Mouse (Mus musculus) embryonic facial prominence, embryonic 14.5 days (tissue): ENCODE data around the gene Evpl. TPM values are rescaled to one million over a fixed set of nuclear protein-coding genes. Genes with fewer than 3 reads are reported as not detected.

ENCODE experiments used
- ATAC-seq: fragments of 200-750 bp; cut with Nextera tagmentation; 2 replicates; pipeline ENCODE4 v1.8.0; 2017; ENCODE audit warnings: low read depth, moderate number of reproducible peaks, moderate TSS enrichment
- DNase-seq: peaks from one replicate; pipeline ENCODE4 v3.0.0-alpha.2; 2015; ENCODE audit warnings: low spot score
- H3K27ac ChIP-seq: fragments of 300-500 bp; sonication (generic); replicated peaks from 2 replicates; pipeline ENCODE4 v1.5.1; 2014; ENCODE audit warnings: low read depth, mild to moderate bottlenecking, low read length, moderate library complexity
- H3K27me3 ChIP-seq: fragments of 300-500 bp; sonication (generic); replicated peaks from 2 replicates; pipeline ENCODE4 v1.6.1; 2014; ENCODE audit warnings: low read length; ENCODE audit not compliant: control insufficient read depth, insufficient read depth
- H3K36me3 ChIP-seq: fragments of 300-500 bp; sonication (generic); 2 replicates; pipeline ENCODE4 v1.6.1; 2014; ENCODE audit warnings: low read length, mixed read lengths; ENCODE audit not compliant: control insufficient read depth, insufficient read depth
- H3K4me1 ChIP-seq: fragments of 300-500 bp; sonication (generic); 2 replicates; pipeline ENCODE4 v1.6.1; 2014; ENCODE audit warnings: antibody characterized with exemption, low read length; ENCODE audit not compliant: control insufficient read depth, insufficient read depth
- H3K4me2 ChIP-seq: fragments of 300-500 bp; sonication (generic); 2 replicates; pipeline ENCODE4 v1.6.1; 2014; ENCODE audit warnings: low read depth, mild to moderate bottlenecking, low read length, moderate library complexity, mixed read lengths
- H3K4me3 ChIP-seq: fragments of 300-500 bp; sonication (generic); 2 replicates; pipeline ENCODE4 v1.5.1; 2014; ENCODE audit warnings: low read depth, mild to moderate bottlenecking, low read length
- H3K9ac ChIP-seq: fragments of 300-500 bp; sonication (generic); 2 replicates; pipeline ENCODE4 v1.6.1; 2014; ENCODE audit warnings: low read depth, mild to moderate bottlenecking, low read length, moderate library complexity, mixed read lengths
- H3K9me3 ChIP-seq: fragments of 300-500 bp; sonication (generic); 2 replicates; pipeline ENCODE4 v1.6.1; 2016; ENCODE audit warnings: low read length; ENCODE audit not compliant: control insufficient read depth
- WGBS: fragments of 180-500 bp; shearing (Covaris S2); extraction: QIAGEN DNeasy Blood & Tissue Kit; methylation state at CpG from one replicate; pipeline ENCODE4 v1.1.7; 2014; 5-methylcytosine and 5-hydroxymethylcytosine counted together
- polyA plus RNA-seq: library from polyadenylated mRNA; unstranded; fragments of >200 nt; fragmentation: Nextera tagmentation; extraction: Ambion mirVana; gene quantifications from 2 replicates; pipeline ENCODE4 v1.2.1, GENCODE M21; 2014

Gene Evpl
- polyA plus RNA-seq, 1 experiment from 2014 or later, result 10.1 TPM

DNA sequence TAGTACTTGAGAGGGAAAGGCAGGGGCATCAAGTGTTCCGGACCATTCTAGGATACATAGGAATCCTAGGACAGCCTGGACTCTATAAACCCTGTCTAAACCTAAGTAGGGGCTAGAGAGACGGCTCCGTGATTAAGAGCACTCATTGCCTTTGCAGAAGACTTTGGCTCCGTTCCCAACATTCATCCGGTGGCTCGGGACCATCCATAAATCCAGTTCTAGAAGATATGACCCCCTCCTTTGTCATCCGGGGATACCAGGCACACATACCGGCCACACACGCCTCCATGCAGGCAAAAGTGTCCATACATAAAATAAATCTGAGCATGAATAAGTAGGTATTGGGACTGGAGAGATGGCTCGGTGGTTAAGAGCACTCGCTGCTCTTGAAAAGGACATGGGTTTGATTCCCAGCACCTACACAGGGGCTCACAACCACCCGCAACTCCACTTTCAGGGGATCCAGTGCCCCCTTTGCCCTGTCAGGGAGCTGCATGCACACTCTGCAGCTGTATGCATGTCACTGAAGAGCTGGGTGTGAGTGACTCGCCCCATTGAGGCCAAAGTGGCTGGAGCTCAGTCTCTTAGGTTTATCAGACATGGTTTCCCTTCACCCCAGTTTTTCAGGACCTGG, 23.9 kb downstream of the Evpl start:
- WGBS, result 90% methylated on average over 13 of the region's 13 CpGs
- no peak overlapping the region for H3K4me3 ChIP-seq
- no peaks in the 10 kb centered on the region for H3K36me3 ChIP-seq
- H3K9me3 ChIP-seq, result no peaks in the 10 kb centered on the region
- no peak overlapping the region for H3K4me2 ChIP-seq
- DNase-seq (no peak), ATAC-seq (no peak)
- no peak overlapping the region for H3K9ac ChIP-seq
- H3K4me1 ChIP-seq, result 0 out of 2 replicates have a peak, but pooled peaks cover under 1% of the 10 kb centered on the region
- H3K27ac ChIP-seq, result no peak overlapping the region
- no peaks in the 10 kb centered on the region for H3K27me3 ChIP-seq

DNA sequence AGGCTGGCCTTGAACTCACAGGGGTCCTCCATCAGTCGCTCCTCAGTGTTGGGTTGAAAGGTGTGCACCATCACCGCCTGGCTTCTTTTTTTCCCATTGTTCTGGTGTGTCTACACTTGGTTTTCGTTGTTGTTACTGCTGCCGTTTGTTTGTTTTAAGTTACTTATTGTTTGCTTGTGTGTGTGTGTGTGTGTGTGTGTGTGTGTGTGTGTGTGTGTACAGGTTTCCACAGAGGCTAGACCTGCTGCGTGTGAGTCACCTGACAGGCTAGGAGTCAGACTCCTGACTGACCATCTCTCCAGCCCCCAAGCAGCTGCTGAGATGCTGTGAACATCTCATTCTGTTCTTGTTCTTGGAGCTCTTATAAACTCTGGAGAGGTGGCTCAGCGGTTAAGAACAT, 25.0 kb downstream of the Evpl start:
- 92% methylated on average over 6 of the region's 6 CpGs for WGBS
- H3K27ac ChIP-seq, result no peak overlapping the region
- H3K4me2 ChIP-seq, result no peak overlapping the region
- no peak overlapping the region for H3K9ac ChIP-seq
- H3K4me1 ChIP-seq, result no peaks in the 10 kb centered on the region
- H3K9me3 ChIP-seq, result no peaks in the 10 kb centered on the region
- 0 out of 2 replicates have a peak, but pooled peaks cover 2% of the 10 kb centered on the region for H3K36me3 ChIP-seq
- no peaks in the 10 kb centered on the region for H3K27me3 ChIP-seq
- H3K4me3 ChIP-seq, result no peak overlapping the region
- DNase-seq, result no peak
- ATAC-seq, result no peak

DNA sequence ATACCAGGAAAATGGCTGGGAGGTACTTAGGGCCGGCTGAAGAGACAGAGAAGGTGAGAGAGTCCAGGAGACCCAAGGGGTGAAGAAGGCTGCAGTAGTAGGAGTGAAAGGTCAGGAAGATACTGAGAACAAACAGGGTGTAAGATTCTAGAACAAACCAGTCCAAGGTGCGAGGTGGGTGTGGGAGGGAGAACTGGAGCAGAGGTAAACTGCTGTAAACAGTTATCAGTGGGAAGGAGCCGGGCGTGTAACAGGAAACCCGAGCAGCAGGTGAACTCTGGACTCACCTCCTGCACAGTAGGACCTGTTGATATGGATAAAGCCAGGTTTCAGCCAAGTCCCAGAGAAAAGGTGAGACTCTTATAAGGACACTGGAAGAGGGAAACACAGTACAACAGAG, 27.2 kb downstream of the Evpl start:
- ATAC-seq, result no peak
- Histone ChIP-seq H3K27ac (no peak overlapping the region), H3K4me2 (no peak overlapping the region), H3K4me3 (no peak overlapping the region), H3K36me3 (peaks cover 24% of the 10 kb centered on the region), H3K9ac (no peak overlapping the region), H3K4me1 (no peaks in the 10 kb centered on the region), H3K9me3 (no peaks in the 10 kb centered on the region), H3K27me3 (no peaks in the 10 kb centered on the region)
- WGBS, result 67% methylated on average over 5 of the region's 5 CpGs
- DNase-seq, result no peak

DNA sequence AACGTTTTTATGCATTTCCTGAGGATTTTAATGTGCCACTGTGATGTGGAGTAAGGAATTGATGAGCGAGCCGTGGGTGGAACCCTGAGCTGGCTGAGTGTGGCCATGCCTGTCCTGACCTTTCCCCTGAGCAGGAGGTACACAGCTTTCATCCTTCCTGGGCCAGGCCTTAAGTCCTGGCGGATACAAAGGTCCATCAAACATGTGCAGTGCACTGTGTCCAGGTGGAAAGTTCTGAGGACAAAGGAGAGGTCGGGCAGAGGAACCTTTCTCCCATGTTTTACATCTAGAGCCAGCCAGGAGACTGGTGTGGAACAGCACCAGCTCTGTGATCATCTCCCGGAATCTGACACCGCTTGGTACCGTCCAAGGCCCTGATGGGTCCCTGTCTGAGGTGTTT, 28.6 kb downstream of the Evpl start:
- ATAC-seq, result no peak

DNA sequence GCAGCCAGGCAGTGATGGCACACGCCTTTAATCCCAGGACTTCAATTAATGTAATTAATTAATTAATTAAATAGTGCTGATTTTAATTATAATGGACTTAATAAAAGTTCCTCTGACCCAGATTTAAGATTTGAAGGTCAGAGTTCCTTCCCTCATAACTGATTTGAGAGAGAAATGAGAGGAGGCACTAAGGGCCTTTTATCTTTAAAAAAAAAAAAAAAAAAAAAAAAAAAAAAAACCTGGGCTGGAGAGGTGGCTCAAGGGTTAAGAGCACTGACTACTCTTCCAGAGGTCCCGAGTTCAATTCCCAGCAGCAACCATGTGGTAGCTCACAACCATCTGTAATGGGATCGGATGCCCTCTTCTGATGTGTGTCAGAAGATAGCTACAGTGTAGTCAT, 29.2 kb downstream of the Evpl start:
- Histone ChIP-seq H3K4me1 (no peaks in the 10 kb centered on the region), H3K9ac (no peak overlapping the region), H3K27ac (no peak overlapping the region), H3K4me2 (no peak overlapping the region), H3K9me3 (no peaks in the 10 kb centered on the region), H3K36me3 (peaks cover 32% of the 10 kb centered on the region), H3K27me3 (no peaks in the 10 kb centered on the region), H3K4me3 (no peak overlapping the region)
- ATAC-seq (no peak), DNase-seq (no peak)
- WGBS, result 82% methylated on average over 3 of the region's 3 CpGs

More for the DNA sequence above, 28.6 kb downstream of the Evpl start:
- no peak overlapping the region for H3K9ac ChIP-seq
- H3K27me3 ChIP-seq, result no peaks in the 10 kb centered on the region
- peaks cover 32% of the 10 kb centered on the region for H3K36me3 ChIP-seq
- no peaks in the 10 kb centered on the region for H3K9me3 ChIP-seq
- DNase-seq, result no peak
- H3K4me3 ChIP-seq, result no peak overlapping the region
- no peak overlapping the region for H3K4me2 ChIP-seq
- H3K27ac ChIP-seq, result no peak overlapping the region
- 79% methylated on average over 8 of the region's 8 CpGs for WGBS
- no peaks in the 10 kb centered on the region for H3K4me1 ChIP-seq

DNA sequence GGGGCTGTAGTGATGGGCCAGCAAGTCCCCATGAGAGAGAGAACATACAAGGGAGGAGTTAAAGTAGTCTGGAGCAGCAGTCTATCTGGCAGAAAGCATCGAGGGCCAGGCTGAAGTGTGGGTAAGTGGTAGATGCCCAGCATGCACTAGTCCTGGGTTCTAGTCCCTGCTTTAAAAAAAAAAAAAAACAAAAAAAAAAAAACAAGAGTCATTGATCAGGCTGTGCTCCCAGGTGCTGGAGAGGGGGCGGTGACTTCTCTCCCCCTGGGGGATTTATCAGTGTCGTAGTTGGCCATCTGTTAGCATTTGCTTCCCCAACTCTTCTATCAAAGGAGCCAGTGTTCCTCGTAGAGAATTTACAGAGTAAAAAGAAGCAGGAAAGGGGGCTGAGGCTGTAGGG, 31.2 kb downstream of the Evpl start:
- no peak overlapping the region for H3K4me3 ChIP-seq
- ATAC-seq (no peak), DNase-seq (no peak)
- peaks cover 32% of the 10 kb centered on the region for H3K36me3 ChIP-seq
- no peak overlapping the region for H3K9ac ChIP-seq
- H3K27me3 ChIP-seq, result no peaks in the 10 kb centered on the region
- no peak overlapping the region for H3K27ac ChIP-seq
- no peak overlapping the region for H3K4me2 ChIP-seq
- no peaks in the 10 kb centered on the region for H3K4me1 ChIP-seq
- H3K9me3 ChIP-seq, result no peaks in the 10 kb centered on the region
- WGBS, result 49% methylated on average over 4 of the region's 4 CpGs

DNA sequence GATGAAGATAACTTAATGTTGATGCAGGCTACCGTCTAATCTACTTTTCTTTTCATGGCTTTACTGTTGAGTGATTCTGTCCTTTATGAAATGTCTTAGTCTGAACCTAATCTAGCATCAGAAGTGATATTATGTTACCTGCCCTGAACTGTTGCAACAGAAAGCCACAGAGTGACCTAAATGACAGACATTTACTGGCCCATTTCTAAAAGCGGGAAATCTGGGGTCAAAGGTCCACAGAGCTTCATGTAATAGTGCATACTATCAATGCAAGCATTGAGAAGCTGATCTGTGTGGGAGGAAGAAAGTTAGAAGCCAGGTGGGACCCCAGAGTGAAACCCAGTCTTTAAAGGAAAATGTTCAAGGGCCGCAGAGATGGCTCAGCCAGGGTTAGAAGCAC, 34.7 kb downstream of the Evpl start:
- DNase-seq, result no peak
- no peak for ATAC-seq
- 96% methylated on average over 3 of the region's 3 CpGs for WGBS
- H3K4me3 ChIP-seq, result no peak overlapping the region
- no peaks in the 10 kb centered on the region for H3K27me3 ChIP-seq
- peaks cover 32% of the 10 kb centered on the region for H3K36me3 ChIP-seq
- no peaks in the 10 kb centered on the region for H3K9me3 ChIP-seq
- H3K4me2 ChIP-seq, result no peak overlapping the region
- 0 out of 2 replicates have a peak, but pooled peaks cover under 1% of the 10 kb centered on the region for H3K4me1 ChIP-seq
- H3K9ac ChIP-seq, result no peak overlapping the region
- H3K27ac ChIP-seq, result no peak overlapping the region

DNA sequence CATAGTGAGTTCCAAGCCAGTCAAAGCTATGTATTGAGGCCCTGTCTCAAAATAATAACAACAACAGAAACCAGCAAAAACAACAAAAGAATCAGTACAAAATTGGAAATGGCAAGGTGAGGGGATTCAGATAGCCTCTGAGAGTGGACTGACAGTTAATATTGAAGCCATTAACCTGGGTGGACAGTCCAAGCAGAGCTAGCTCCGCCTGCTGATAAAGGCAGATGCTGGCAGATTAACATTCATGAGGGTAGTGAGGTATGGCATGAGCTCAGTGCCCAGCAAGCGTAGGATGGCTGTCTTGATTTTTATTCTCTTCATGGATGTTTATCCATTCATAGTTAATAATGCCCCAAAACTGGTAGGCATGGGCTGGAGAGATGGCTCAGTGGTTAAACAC, 36.7 kb downstream of the Evpl start:
- H3K9me3 ChIP-seq, result no peaks in the 10 kb centered on the region
- ATAC-seq, result no peak
- H3K9ac ChIP-seq, result no peak overlapping the region

More for the DNA sequence above, 36.7 kb downstream of the Evpl start:
- peaks cover 13% of the 10 kb centered on the region for H3K36me3 ChIP-seq
- 90% methylated on average over 2 of the region's 2 CpGs for WGBS
- no peak for DNase-seq
- H3K4me3 ChIP-seq, result no peak overlapping the region
- H3K27me3 ChIP-seq, result no peaks in the 10 kb centered on the region
- H3K4me2 ChIP-seq, result no peak overlapping the region
- no peak overlapping the region for H3K27ac ChIP-seq
- peaks cover 8% of the 10 kb centered on the region for H3K4me1 ChIP-seq
